Mouse (Mus musculus) T-helper 1 cell (primary cell): Measurements from ENCODE around the gene Kcnip4.

Experiments
- in situ Hi-C: fragments of 300-600 bp; cut with MboI, MseI; formaldehyde crosslinking; loops from one replicate; pipeline ENCODE4 v1.15.1; 2025; ENCODE audit warnings: high pct_unique_total_duplicates

Kcnip4 gene

DNA sequence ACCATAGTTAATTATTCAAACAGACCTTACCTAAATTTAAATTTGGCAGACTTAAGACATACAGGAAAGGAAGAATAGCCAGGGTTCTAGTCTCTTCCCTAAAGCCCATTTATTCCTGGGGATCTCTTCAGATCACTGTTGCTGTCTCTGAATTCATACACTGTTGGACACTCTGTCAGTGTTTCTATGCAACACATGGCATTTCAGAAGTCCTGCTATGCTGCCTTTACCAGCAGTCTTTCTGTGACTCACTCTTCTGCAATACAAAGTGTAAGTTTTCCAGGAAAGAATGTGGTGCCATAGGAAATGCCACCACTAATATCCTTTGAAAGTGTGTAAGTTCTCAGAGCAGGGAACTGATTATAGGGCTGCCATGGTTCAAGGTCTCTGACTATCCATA lies 936.7 kb downstream of the Kcnip4 start:
- in situ Hi-C loops, result no loop called here

DNA sequence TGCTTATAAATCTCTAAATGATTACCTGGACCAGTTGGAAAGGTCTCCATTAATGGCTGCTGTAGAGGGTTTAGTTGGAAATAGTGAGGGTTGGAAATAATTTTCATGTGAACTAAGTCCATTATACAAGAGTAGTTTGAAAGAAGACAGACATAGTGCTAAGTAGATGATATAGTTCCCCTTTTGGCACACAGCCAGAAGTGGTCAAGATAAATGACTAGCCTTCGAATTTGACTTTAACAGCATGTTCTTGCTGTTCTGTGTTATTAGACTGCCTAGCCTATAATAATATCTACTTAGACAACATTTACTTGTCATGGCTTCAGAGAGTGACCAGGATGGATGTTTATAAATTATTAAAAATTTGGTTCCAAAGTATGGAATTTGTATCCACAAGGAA lies 941.3 kb downstream of the Kcnip4 start:
- in situ Hi-C loops, result no loop called here

DNA sequence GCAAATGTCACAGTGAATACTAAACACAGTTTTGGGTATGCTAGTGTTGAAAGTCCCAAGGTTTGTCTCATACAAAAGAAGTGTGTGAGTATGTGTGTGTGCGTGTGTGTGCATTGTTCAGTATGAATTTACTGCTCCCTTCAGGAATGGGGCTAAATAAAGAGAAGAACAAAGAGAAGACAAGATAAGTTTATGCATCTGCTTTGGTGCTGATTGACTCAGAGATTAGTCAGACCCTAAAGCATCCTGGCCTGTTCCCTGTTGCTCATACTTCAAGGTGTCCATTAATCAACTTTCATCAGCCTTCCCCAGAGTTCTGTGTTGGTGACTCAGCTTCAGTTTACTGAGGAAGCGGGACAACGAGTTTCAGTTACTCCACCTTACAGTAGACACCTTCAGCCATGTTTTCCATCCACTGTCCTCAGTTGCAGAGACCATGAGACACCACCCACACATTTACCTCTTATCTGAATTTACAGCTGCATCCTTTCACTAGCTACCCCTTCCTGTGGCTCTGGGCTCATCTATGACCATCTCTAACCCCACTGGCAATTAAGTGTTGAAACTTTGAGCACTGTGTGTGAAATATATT lies 960.6 kb downstream of the Kcnip4 start:
- in situ Hi-C loops, result no loop called here

DNA sequence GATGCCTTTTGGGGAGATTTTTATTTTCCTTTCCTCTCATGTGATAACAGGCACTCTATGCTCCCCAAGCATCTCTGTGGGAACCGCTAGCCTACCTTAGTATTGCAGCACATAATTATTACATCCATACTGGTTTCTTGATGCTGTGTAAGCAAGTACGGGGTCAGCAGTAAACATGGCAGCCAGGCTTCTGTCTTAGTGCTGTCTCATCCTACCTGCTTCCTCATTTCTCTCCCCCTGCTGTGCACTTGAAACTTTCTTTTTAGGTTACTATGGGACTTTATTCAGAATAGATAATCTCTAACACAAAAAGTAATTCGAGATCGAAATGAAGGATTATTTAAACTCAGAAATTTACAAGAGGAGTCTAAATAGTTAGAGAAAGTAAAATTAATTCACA lies 973.0 kb downstream of the Kcnip4 start:
- in situ Hi-C loops, result no loop called here

DNA sequence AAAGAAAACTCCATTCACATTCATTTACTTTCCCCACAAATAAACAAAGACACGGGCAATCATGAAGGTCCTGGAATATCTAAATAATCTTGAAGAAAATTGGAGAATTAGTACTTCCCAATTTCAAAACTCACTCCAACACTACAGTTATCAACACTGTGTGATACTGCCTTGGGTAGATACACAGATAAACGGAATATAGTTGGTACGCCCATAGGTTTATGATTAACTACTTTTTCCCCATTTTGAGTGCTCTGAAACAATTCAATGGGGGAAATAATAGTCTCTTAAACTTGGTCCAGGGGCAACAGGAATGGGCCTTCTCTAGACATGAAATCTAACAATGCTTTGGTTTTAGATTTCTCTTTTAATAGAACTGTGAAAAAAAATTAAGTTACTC lies 978.9 kb downstream of the Kcnip4 start:
- in situ Hi-C loops, result no loop called here

DNA sequence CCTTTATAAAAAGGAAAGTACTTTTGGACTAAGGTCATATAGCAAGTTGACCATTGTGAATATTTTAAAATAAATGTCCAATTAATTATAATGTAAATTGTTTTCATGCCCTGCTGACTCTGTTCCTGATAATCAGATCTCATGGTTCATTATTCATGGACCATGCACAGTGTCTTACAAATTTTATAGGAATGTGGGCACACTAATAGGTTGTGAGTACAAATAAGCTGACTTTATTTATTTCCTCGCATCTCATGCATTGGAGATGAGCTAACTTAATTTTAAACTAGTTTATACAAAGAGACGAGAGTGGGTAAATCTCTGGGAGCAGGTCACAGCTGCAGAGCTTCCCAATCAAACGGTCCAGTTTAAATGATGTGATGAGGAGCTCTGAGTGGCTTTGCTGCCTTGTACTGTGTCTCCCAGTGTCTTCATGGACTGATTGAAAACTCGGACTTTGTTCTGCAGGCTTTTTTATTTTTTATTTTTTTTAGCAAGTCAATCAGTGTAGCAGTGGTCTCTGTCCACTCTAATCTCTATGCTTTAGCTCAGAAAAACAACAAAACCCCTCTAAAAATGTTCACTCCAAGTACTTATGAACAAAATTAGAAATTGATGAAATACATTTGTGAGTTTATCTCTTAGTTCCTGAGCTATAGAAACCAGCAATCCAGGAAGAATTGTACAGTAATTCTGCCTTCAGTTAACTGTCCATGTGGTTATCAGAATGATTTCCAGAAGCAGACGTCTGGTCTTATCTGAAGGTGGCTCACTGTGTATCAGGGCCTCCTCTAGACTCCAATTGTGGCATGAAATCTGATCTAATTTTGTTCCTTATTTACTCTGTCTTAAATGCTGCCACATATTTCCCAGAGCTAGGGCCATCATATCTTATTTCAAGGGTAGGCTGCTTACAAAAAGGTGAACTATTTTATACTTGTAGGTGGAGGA lies 979.6 kb downstream of the Kcnip4 start:
- in situ Hi-C loops, result no loop called here

DNA sequence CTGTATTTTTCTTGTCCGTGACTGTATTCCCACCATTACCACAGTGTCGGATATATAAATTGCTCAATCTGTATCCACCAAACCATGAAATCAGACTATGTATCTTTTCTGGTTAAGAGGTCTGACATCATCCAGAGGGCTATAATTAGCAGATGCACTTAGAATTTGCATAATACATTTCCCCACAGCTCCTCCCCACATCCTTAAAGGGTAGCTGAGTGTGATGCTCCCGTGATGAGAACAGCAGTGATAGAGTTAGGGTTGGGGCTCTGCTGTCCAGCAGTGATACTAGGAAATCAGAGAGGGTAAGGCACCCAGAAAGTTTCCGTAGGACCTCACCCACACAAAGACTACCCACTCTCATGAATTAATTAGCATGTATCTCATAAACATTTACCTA lies 1006.7 kb downstream of the Kcnip4 start:
- in situ Hi-C loops, result loop anchor here (10.0 kb wide), 1 partner anchor 1627 kb away; no protein-coding TSS in a partner anchor

DNA sequence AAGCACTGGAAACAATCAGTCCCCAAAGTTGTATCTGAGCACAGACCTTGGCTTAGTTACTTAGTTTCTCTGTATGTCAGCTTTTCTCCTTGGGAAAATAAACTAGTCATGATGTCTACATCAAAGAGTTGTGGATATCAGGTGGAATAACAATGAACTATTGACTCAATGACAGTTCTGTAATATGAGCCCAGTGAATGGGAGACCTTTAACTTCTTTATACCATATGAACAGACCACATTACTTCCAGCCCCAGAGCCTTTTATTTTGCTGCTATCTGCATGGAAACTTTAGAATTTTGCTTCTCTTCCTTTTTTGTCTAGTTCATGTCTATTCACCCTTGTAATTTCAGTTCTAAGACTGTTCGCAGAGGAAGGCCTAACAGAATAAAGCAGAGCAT lies 1011.4 kb downstream of the Kcnip4 start:
- in situ Hi-C loops, result loop anchor here (10.0 kb wide), 1 partner anchor 1631 kb away; no protein-coding TSS in a partner anchor

DNA sequence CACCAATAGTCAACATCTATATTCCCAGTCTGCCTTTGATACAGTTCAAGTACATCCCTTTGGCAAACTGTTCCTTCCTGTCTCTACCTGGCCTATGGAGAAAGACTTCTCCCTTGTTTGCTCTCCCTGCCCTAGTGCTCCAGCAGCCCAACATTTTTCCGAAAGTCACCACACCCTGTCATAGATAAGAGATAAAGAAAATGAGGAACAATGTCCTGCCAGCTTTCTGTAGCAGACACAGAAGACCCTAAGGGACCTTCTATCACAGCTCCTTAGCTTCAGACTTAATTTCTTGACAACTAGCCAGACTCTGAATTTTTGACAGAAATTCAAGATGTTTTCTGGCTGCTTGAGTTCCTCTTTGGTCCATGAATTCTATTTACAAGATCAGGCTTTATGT lies 1013.4 kb downstream of the Kcnip4 start:
- in situ Hi-C loops, result loop anchor here (10.0 kb wide), 1 partner anchor 1633 kb away; no protein-coding TSS in a partner anchor

DNA sequence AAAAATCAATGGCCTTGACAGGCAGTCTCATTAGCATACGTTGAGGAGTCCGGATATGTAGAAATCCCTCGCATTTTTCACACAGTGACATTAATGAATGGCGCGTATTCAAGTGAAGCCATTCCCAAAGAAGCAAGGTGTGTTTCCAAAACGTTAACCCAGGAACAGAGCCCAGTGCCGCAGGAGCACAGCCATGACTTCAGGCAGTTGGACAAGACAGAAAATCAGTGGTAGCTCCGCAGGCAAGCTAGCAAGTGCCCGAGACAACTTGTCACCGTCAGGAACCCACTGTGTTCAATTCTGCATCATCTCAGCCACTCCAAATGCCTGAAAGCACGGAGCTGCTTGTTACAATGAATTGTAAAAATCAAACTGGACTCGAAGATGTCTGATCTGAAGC lies 1014.5 kb downstream of the Kcnip4 start:
- in situ Hi-C loops, result loop anchor here (10.0 kb wide), 1 partner anchor 1635 kb away; no protein-coding TSS in a partner anchor

DNA sequence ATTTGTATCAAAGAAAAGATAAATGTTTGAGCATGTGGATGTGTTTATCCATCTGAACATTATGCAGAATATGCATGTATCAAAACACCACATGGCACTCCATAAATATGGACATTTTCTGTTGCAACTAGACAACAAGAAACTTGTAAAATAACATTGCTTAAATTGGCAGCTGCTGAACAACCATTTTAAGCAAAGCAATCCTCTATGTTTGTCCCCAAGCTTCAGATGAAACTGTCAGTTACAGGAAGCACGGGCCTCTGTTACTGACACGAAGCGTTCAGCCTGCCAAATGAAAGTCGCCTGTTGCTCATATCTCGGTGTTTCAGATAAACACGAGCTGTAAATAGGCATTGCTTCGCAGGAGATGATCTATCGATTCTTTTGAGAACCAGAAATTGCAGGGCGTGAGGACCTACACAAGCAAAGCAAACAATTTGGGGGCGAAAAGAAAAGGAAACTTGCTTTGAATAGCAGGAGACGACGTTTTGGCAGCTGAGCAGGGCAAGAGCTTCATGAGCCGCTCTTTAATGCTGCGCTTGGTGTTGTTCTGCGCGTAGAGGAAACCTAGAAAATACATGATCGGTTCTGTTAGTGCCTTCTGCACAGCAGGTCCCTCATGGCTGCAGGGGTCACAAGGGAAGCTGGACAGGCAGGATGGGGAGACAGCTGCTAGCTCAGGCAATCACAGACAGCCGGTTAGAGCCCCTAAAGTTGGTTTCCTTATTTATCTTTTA lies 1015.3 kb downstream of the Kcnip4 start:
- in situ Hi-C loops, result no loop called here

DNA sequence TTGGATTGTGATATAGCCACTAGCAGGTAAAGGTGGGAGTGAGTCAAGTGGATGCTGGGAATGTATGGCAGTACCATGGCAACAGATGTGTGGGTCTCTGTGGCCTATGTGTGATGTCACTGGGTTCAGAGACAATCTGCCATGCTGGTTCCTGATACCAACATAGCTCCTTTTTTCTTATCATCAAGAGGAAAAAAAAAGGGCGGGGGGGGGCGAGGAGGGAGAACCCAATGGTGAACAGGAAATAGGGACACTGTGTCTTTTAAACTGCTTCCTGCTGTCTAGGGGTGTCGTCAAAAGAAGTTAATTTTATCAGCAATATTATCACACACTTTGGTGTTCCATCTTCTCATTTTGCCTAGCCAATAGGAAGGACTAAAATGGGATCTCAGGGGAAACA lies 1021.6 kb downstream of the Kcnip4 start:
- in situ Hi-C loops, result no loop called here

DNA sequence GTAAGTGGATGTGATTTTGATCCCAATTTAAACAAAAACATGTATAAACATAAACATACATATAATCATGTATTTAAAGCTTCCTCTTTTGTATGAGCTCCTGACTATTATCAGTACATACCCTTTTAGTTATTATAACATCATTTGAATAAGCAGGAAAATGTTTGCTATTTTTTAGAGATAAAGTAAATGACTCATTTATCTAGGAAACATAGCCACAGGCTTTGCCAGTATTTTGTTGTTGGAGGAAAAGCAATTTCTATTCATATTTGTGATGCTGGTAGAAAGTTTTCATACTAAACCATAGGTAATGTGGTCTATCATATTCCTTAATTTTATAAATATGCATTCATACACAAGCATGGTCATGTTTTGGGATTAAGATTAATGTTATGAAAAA lies 1022.3 kb downstream of the Kcnip4 start:
- in situ Hi-C loops, result no loop called here

DNA sequence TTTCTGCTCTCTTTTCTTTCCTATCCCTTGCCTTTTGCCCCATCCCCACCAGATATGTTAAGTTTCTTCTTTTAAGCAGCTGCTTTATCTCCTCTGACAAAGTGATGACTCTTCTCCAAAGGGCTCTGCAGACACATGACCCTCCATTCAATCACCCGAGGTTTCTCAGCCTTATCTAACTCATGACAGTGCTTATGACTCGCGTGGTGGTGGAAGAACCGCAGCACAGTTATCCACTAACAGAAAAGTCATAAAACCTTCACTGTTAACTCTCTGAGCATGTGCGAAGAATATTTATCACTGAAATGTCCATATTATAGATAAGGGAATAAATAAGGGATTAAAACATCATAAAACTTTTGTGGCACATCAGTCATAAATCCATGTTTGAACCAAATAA lies 1024.5 kb downstream of the Kcnip4 start:
- in situ Hi-C loops, result no loop called here

DNA sequence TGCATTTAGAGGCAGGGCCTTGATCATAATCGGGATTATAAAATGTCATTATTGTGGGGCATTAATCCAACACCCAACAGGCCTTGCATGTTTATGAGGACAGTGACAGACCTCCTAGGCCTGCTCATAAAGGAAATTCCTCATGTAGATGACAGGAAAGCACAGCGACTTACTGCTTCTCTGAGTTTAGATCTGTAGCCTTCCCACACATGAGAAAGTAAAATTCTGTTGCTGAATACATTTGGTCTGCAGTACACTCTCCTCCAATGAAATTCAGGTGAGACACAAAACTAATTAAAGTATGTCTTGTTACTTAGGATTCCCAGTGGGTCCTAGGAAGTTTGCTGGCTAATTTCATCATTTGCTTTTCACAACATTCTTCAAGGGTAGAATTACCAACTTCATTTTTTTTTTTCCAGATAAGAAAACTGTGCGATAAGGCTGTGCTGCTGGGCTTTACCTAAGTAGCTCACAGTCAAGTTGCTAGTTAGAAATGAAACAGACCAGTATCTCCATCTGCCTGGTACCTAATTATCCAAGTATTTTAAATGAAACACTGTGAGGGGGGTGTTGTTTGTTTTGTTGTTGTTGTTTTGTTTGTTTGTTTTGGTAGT lies 1033.7 kb downstream of the Kcnip4 start:
- in situ Hi-C loops, result no loop called here

DNA sequence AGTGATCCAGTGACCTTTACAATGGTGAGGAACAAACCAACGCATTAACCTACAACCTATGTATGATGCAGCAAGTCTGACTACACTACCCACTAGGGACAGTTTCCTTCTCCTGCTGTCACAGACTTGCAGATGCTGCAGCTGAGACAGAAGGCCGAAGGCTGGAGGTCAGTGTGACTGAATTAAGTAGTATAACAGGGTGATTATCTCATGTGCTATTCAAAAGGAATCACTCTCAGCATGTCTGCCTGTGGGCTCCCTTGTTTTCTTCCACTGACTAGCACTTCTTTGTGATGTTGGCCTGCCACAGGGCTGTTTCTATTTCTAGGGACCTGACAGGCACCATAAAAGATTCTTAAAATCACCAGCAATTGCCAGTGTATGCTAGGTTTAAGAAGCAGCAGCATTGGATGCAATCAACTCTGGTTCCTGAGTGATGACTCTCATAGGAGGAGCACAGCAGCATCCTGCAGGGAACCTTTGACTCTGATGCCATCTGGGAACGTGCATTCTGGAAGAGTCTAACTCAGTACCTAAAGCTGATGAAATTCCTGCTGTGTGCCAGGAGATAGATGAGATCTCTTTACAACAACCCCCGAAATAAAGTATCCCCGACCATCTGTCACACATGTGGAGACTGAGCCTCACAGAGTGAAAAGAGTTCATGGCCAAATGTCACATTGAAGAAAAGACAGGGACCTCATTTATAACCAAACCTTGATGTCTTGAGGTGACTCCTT lies 1035.0 kb downstream of the Kcnip4 start:
- in situ Hi-C loops, result no loop called here

DNA sequence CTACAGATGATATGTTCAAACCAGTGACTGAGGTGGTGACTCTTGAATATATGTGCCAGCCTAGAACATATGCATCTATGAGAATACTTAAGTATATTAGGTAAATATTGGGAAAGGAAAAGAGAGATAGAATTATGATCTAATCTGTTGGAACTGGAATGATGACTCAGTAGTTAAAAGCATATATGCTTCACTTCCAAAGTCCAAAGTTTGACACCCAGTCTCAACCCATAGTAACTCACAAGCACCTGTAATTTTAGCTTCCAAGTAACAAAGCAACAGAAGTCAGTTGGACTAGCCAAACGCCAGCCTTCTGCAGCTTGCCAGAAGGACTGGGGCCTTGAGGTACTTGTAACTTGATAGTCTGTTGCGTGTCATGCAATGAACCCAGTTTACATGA lies 1041.6 kb downstream of the Kcnip4 start:
- in situ Hi-C loops, result no loop called here

DNA sequence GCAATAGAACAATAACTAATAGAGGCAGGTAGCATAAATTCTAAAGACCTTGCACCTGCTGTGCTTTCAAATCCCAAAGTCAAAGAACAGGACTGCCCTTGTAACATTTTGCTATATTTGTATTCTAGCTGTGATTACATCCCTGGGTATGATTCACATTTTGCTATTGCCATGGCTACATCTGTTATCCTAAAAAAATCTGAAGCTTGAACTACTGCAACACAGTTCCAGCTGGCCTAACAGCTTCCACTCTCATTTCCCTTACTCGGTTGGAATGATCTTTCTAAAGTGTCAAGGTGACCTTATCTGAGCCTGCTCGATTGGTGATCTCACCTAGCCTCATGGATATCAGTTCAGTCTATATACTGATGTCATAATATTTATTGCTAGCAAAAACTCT lies 1064.5 kb downstream of the Kcnip4 start:
- in situ Hi-C loops, result no loop called here

DNA sequence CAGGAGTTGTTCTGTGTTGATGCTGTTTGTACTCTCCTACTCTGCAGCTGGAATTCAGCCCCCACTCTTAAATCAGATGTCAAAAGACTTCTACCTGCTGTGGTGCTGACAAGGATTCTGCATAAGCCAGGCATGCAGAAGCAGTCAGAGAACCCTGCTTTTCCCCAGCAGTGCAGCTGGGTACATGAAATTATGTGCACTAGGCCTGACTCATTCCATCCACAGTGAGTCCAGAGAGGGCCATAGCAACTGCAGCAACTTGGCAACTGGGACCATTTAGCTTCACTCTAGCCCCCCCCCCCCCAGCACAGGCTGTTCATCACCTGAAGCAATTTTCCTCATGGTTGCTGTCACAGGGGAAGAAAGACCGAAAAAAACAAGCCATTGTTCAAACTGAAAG lies 1075.8 kb downstream of the Kcnip4 start:
- in situ Hi-C loops, result no loop called here

DNA sequence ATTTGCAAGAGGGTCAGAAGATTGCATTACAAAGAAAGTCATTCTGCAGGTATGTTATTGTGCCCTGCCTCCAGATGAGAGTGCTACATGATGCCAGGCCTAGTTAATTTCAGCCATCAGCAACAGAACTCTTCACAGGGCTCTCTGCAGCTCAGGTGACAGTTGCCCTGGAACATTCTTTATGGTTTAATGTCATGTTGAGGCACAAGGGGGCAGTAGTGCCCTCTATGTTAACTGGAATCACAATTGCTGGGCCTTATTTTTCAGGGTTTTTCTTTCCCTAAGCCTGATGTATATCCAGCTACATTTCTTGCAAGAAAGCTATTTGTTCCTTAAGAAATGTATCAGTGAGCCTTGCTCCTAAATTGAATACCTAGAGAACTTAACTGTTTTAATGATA lies 1094.2 kb downstream of the Kcnip4 start:
- in situ Hi-C loops, result no loop called here

DNA sequence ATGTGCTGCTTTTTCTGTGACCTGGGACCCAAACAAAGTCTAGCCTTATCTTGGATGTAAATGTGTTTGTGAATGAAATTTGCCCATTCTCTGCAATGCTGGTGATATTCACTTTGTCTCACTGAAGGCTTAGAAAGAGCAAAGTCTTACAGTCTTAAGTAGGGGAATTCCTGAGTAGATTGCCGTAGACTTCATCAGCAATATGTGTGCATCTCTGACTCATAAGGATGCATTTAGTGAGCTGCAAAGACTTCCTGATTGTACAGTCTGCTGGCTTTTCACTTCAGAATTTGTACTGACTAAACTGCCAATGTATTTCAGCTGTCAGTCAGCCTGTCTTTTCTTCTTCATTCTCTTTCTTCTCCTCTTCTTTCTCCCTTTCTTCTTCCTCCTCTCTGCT lies 1102.8 kb downstream of the Kcnip4 start:
- in situ Hi-C loops, result no loop called here
